Mouse (Mus musculus) adrenal gland, postnatal 25 days (tissue): Measurements from ENCODE around the gene Arhgef19. TPM values are rescaled to one million over a fixed set of nuclear protein-coding genes. Genes with fewer than 3 reads are reported as not detected.

Experiments
- DNase-seq: peaks from one replicate; pipeline ENCODE4 v3.0.0; 2021; ENCODE audit warnings: mixed read lengths
- total RNA-seq: library from RNA; stranded (reverse); gene quantifications from 2 replicates; pipeline ENCODE4 v1.2.3, GENCODE M21; 2021

The Arhgef19 gene
- total RNA-seq, 1 experiment from 2014 or later, result 32.6 TPM

- DNase-seq, result no peak
Observed at GRCm38 (mm10) chr4:141236856-141237255, 2.4 kb upstream of the Arhgef19 start.

- no peak for DNase-seq
Observed at GRCm38 (mm10) chr4:141238492-141239387, 559 bp upstream of the Arhgef19 start.

- DNase-seq, result peak; percentile 79
Observed at GRCm38 (mm10) chr4:141240617-141241016, 1.3 kb downstream of the Arhgef19 start.

GRCm38 (mm10) chr4:141241861-141242260, 2.6 kb downstream of the Arhgef19 start:
- DNase-seq, result no peak

- DNase-seq, result no peak
Observed at GRCm38 (mm10) chr4:141242651-141243241, 3.4 kb downstream of the Arhgef19 start.

- no peak for DNase-seq
Observed at GRCm38 (mm10) chr4:141243636-141244035, 4.3 kb downstream of the Arhgef19 start.

GRCm38 (mm10) chr4:141244401-141244800, 5.1 kb downstream of the Arhgef19 start:
- DNase-seq, result no peak

GRCm38 (mm10) chr4:141244931-141245425, 5.7 kb downstream of the Arhgef19 start:
- peak; percentile 88 for DNase-seq

- DNase-seq, result peak; percentile 63
Observed at GRCm38 (mm10) chr4:141246089-141246997, 7.0 kb downstream of the Arhgef19 start.

GRCm38 (mm10) chr4:141246998-141247350, 7.7 kb downstream of the Arhgef19 start:
- peak; percentile 48 for DNase-seq

- DNase-seq, result peak; percentile 57
Observed at GRCm38 (mm10) chr4:141247776-141248613, 8.7 kb downstream of the Arhgef19 start.

GRCm38 (mm10) chr4:141248614-141248978, 9.3 kb downstream of the Arhgef19 start:
- DNase-seq, result no peak

GRCm38 (mm10) chr4:141249383-141249782, 10.1 kb downstream of the Arhgef19 start:
- DNase-seq, result no peak

- DNase-seq, result no peak
Observed at GRCm38 (mm10) chr4:141251071-141251470, 11.8 kb downstream of the Arhgef19 start.

GRCm38 (mm10) chr4:141252641-141253040, 13.3 kb downstream of the Arhgef19 start:
- DNase-seq, result no peak

GRCm38 (mm10) chr4:141254234-141254633, 14.9 kb downstream of the Arhgef19 start:
- no peak for DNase-seq

GRCm38 (mm10) chr4:141257440-141257839, 18.1 kb downstream of the Arhgef19 start:
- no peak for DNase-seq

GRCm38 (mm10) chr4:141259413-141259812, 20.1 kb downstream of the Arhgef19 start:
- no peak for DNase-seq

GRCm38 (mm10) chr4:141260007-141260723, 20.9 kb downstream of the Arhgef19 start:
- peak; percentile 64 for DNase-seq

- DNase-seq, result peak; percentile 43
Observed at GRCm38 (mm10) chr4:141262906-141263637, 23.8 kb downstream of the Arhgef19 start.
